Mouse (Mus musculus): ENCODE results near the gene Srgap3. TPM values are rescaled to one million over a fixed set of nuclear protein-coding genes. Genes with fewer than 3 reads are reported as not detected.

Srgap3 gene
- polyA plus RNA-seq, 1 experiment = 77.3 TPM

GRCm38 (mm10) chr6:112973786-112974720 is 27.0 kb upstream of the Srgap3 start:
- Histone ChIP-seq H3K4me3 (ENCODE audit: insufficient read depth, low read depth, low read length) (no peak overlapping the region), H3K4me1 (ENCODE audit: control insufficient read depth, insufficient read depth, low read length) (peaks cover 16% of the 10 kb centered on the region), H3K27ac (ENCODE audit: insufficient read depth, low read depth, low read length) (no peak overlapping the region)
- TF ChIP-seq POLR2A (IDR thresholded peaks at IDR 0.05; ENCODE audit: insufficient read depth, low read depth, low read length) (no peak), CTCF (IDR thresholded peaks at IDR 0.05; ENCODE audit: insufficient read depth, low read depth, low read length) (no peak)
- 53% methylated on average over 19 of the region's 19 CpGs for WGBS

GRCm38 (mm10) chr6:112972858-112973631 is 26.0 kb upstream of the Srgap3 start:
- H3K27ac ChIP-seq (ENCODE audit: insufficient read depth, low read depth, low read length) = peak overlapping the region; percentile 28; the same call in 1 of the 2 replicates
- TF ChIP-seq CTCF (IDR thresholded peaks at IDR 0.05; ENCODE audit: insufficient read depth, low read depth, low read length) (no peak), POLR2A (IDR thresholded peaks at IDR 0.05; ENCODE audit: insufficient read depth, low read depth, low read length) (no peak)
- no peak overlapping the region for H3K4me3 ChIP-seq (ENCODE audit: insufficient read depth, low read depth, low read length)
- H3K4me1 ChIP-seq (ENCODE audit: control insufficient read depth, insufficient read depth, low read length) = peaks cover 16% of the 10 kb centered on the region
- 28% methylated on average over 18 of the region's 18 CpGs for WGBS

DNA sequence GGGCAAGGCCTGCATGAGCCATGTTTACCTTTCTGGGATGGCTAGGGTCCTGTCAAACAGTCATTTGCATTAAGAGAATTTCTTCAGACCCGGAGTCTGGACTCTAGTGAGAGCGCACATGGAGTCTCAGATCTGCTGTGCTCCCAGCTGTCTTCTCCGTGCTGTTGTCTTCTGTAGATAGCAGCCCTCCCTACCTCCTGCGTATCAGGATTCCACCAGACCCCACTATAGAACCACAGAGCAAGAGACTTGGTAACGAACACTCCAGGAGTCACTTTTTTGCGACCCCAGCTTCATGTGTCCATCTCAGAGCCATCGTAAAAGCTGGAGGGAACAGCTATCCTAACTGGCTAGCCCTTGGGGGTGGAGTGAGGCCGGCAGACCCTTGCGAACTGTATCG is 25.1 kb upstream of the Srgap3 start:
- Histone ChIP-seq H3K4me3 (ENCODE audit: insufficient read depth, low read depth, low read length) (no peak overlapping the region), H3K27ac (ENCODE audit: insufficient read depth, low read depth, low read length) (no peak overlapping the region), H3K4me1 (ENCODE audit: control insufficient read depth, insufficient read depth, low read length) (peaks cover 16% of the 10 kb centered on the region)
- TF ChIP-seq CTCF (IDR thresholded peaks at IDR 0.05; ENCODE audit: insufficient read depth, low read depth, low read length) (no peak), POLR2A (IDR thresholded peaks at IDR 0.05; ENCODE audit: insufficient read depth, low read depth, low read length) (no peak)
- 67% methylated on average over 10 of the region's 10 CpGs for WGBS

- H3K27ac ChIP-seq (ENCODE audit: insufficient read depth, low read depth, low read length) = no peak overlapping the region
- TF ChIP-seq POLR2A (IDR thresholded peaks at IDR 0.05; ENCODE audit: insufficient read depth, low read depth, low read length) = no peak
- WGBS = 43% methylated on average over 6 of the region's 6 CpGs
- no peak overlapping the region for H3K4me3 ChIP-seq (ENCODE audit: insufficient read depth, low read depth, low read length)
- peaks cover 16% of the 10 kb centered on the region for H3K4me1 ChIP-seq (ENCODE audit: control insufficient read depth, insufficient read depth, low read length)
Measured at GRCm38 (mm10) chr6:112971116-112971768, 24.2 kb upstream of the Srgap3 start.

- no peak for TF ChIP-seq POLR2A (IDR thresholded peaks at IDR 0.05; ENCODE audit: insufficient read depth, low read depth, low read length)
- H3K4me3 ChIP-seq (ENCODE audit: insufficient read depth, low read depth, low read length) = no peak overlapping the region
- no peak overlapping the region for H3K27ac ChIP-seq (ENCODE audit: insufficient read depth, low read depth, low read length)
- 91% methylated on average over 6 of the region's 6 CpGs for WGBS
- H3K4me1 ChIP-seq (ENCODE audit: control insufficient read depth, insufficient read depth, low read length) = no peaks in the 10 kb centered on the region; the same call in 1 of the 2 replicates
Measured at GRCm38 (mm10) chr6:112967359-112967758, 20.3 kb upstream of the Srgap3 start.

DNA sequence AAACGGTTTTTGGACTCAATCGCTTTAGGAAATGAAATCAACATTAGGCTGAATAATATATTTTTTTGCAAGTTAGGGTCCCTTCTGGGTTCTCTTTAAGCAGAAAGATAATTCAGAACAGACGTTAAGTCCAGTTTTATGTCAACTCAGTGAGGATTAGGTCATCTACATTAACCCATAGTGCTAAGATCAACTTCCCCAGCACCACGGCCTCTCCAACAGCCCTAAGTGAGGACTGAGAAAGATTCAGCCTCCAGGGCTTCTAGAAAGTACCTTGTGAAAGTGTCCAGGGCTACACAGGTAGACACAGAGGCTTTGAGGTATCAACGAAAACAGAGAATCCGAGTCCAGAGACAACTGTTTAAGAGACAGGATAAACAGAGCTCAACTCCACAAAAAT is 11.3 kb upstream of the Srgap3 start:
- Histone ChIP-seq H3K4me3 (ENCODE audit: insufficient read depth, low read depth, low read length) (no peak overlapping the region), H3K27ac (ENCODE audit: insufficient read depth, low read depth, low read length) (no peak overlapping the region), H3K4me1 (ENCODE audit: control insufficient read depth, insufficient read depth, low read length) (peaks cover 7% of the 10 kb centered on the region)
- TF ChIP-seq CTCF (IDR thresholded peaks at IDR 0.05; ENCODE audit: insufficient read depth, low read depth, low read length) = no peak
- TF ChIP-seq POLR2A (IDR thresholded peaks at IDR 0.05; ENCODE audit: insufficient read depth, low read depth, low read length) = no peak
- WGBS = 77% methylated on average over 6 of the region's 6 CpGs

GRCm38 (mm10) chr6:112957583-112958280 is 10.7 kb upstream of the Srgap3 start:
- Histone ChIP-seq H3K27ac (ENCODE audit: insufficient read depth, low read depth, low read length) (no peak overlapping the region), H3K4me1 (ENCODE audit: control insufficient read depth, insufficient read depth, low read length) (peaks cover 7% of the 10 kb centered on the region), H3K4me3 (ENCODE audit: insufficient read depth, low read depth, low read length) (no peak overlapping the region)
- TF ChIP-seq POLR2A (IDR thresholded peaks at IDR 0.05; ENCODE audit: insufficient read depth, low read depth, low read length) (no peak), CTCF (IDR thresholded peaks at IDR 0.05; ENCODE audit: insufficient read depth, low read depth, low read length) (no peak)
- WGBS = 46% methylated on average over 11 of the region's 11 CpGs

DNA sequence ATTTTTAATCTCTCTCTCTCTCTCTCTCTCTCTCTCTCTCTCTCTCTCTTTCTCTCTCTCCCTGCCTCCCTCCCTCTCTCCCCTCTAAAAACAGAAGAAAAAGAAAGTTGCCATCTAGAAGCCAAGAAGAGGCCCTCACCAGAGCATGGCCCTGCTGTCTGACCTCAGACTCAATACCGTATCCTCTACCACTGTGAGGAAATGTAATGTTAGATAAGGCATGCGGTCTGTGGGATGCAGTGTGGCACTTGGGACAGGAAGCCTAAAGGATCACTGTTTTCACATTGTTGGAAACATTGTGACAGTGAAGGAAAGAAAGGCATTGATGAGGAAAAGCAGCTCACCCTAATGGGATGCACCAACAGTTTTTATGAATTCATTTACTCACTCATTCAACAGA is 8.7 kb upstream of the Srgap3 start:
- no peak overlapping the region for H3K4me3 ChIP-seq (ENCODE audit: insufficient read depth, low read depth, low read length)
- peaks cover 7% of the 10 kb centered on the region for H3K4me1 ChIP-seq (ENCODE audit: control insufficient read depth, insufficient read depth, low read length)
- H3K27ac ChIP-seq (ENCODE audit: insufficient read depth, low read depth, low read length) = no peak overlapping the region
- WGBS = 87% methylated on average over 2 of the region's 2 CpGs
- TF ChIP-seq POLR2A (IDR thresholded peaks at IDR 0.05; ENCODE audit: insufficient read depth, low read depth, low read length) = no peak
- TF ChIP-seq CTCF (IDR thresholded peaks at IDR 0.05; ENCODE audit: insufficient read depth, low read depth, low read length) = no peak
